Mouse (Mus musculus) erythroblast, embryonic 14.5 days (primary cell): ENCODE data around the gene Zfp644. TPM values are rescaled to one million over a fixed set of nuclear protein-coding genes. Genes with fewer than 3 reads are reported as not detected.

Source experiments
- H3K27me3 ChIP-seq: 2 replicates; pipeline ENCODE4 v1.6.1; 2012; ENCODE audit warnings: inconsistent platforms; ENCODE audit not compliant: control insufficient read depth
- H3K36me3 ChIP-seq: 2 replicates; pipeline ENCODE4 v1.6.1; 2012; ENCODE audit warnings: mild to moderate bottlenecking, inconsistent platforms; ENCODE audit not compliant: control insufficient read depth
- H3K4me1 ChIP-seq: 2 replicates; pipeline ENCODE4 v1.6.1; 2012; ENCODE audit warnings: inconsistent platforms; ENCODE audit not compliant: control insufficient read depth
- H3K4me3 ChIP-seq: replicated peaks from 2 replicates; pipeline ENCODE3; 2012; ENCODE audit warnings: moderate library complexity, mild to moderate bottlenecking, inconsistent platforms
- H3K9me3 ChIP-seq: 2 replicates; pipeline ENCODE4 v1.6.1; 2012; ENCODE audit warnings: low read length, inconsistent platforms, mixed read lengths; ENCODE audit not compliant: control insufficient read depth
- GATA1 ChIP-seq: IDR thresholded peaks from 2 replicates; pipeline ENCODE4 v1.6.1; 2012; ENCODE audit warnings: low read length, inconsistent platforms, mixed read lengths
- TAL1 ChIP-seq: IDR thresholded peaks from 3 replicates; pipeline ENCODE4 v1.6.1; 2012; ENCODE audit warnings: low read length, inconsistent platforms, mixed read lengths
- polyA plus RNA-seq: library from polyadenylated mRNA; stranded (reverse); fragments of >175 nt; gene quantifications from 2 replicates; pipeline ENCODE4 v1.2.3, GENCODE M21; 2012

Gene Zfp644
- polyA plus RNA-seq = 4.2 and 7.4 TPM in 2 replicates

- H3K27me3 ChIP-seq = no peaks in the 10 kb centered on the region
- H3K9me3 ChIP-seq = no peaks in the 10 kb centered on the region
- peaks cover 30% of the 10 kb centered on the region for H3K36me3 ChIP-seq
- H3K4me1 ChIP-seq = peaks cover 51% of the 10 kb centered on the region
- TF ChIP-seq GATA1 (no peak), TAL1 (no peak)
- H3K4me3 ChIP-seq = peak within 1 kb of the TSS; percentile 90
These were observed at the start of gene Zfp644 for GRCm38 (mm10) chr5:106696396-106697337. Zfp644 (minus strand) TSS chr5:106697287.

DNA sequence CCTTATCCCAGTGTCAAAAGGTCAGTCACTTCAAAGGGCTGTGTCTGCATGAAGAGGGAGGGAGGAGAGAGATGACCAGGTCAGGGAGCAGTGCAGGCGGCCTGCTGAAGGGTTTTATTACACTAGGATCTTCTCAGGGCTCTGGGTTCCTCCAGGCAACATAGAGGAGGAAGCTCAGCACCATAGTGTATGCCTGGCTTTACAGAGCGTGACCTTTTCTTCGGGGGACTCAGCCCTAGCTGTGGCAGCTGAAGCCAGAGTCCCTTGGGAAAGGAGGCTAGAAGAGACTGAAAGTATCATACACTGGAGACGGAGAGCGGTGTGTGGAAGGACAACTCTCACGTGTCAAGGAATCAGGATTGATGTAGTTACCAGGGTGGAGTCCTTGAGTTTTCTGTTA, 42.6 kb upstream of the Zfp644 start:
- Histone ChIP-seq H3K4me3 (no peak overlapping the region), H3K9me3 (no peaks in the 10 kb centered on the region), H3K27me3 (peaks cover 6% of the 10 kb centered on the region), H3K36me3 (no peaks in the 10 kb centered on the region), H3K4me1 (no peaks in the 10 kb centered on the region)
- TF ChIP-seq GATA1 (no peak), TAL1 (no peak)

DNA sequence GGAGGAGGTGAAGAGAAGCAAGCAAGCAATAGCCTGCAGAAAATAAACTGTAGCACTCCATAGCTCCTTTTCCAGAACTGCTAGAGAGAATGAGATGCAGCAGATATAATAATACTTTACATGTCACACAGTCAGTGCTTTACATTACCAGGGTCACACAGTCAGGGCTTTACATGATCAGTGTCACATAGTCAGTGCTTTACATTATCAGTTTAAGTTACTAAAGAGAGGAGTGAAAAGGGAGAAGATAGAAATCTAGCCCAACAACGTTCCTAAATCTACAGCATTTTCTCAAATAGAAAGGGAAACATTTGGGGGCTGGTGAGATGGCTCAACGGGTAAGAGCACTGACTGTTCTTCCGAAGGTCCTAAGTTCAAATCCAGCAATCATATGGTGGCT, 26.4 kb upstream of the Zfp644 start:
- Histone ChIP-seq H3K4me3 (no peak overlapping the region), H3K36me3 (no peaks in the 10 kb centered on the region), H3K27me3 (peaks cover 2% of the 10 kb centered on the region; the same call in 1 of the 2 replicates), H3K9me3 (peaks cover 5% of the 10 kb centered on the region), H3K4me1 (peaks cover 5% of the 10 kb centered on the region)
- TF ChIP-seq TAL1 = no peak
- TF ChIP-seq GATA1 = no peak

GRCm38 (mm10) chr5:106722771-106723170, 25.7 kb upstream of the Zfp644 start:
- peaks cover 4% of the 10 kb centered on the region; the same call in 1 of the 2 replicates for H3K27me3 ChIP-seq
- no peak overlapping the region for H3K4me3 ChIP-seq
- H3K4me1 ChIP-seq = peaks cover 5% of the 10 kb centered on the region
- H3K9me3 ChIP-seq = peaks cover 5% of the 10 kb centered on the region
- no peaks in the 10 kb centered on the region for H3K36me3 ChIP-seq
- TF ChIP-seq TAL1 (no peak), GATA1 (no peak)

- Histone ChIP-seq H3K9me3 (no peaks in the 10 kb centered on the region), H3K27me3 (no peaks in the 10 kb centered on the region), H3K36me3 (no peaks in the 10 kb centered on the region), H3K4me3 (no peak overlapping the region), H3K4me1 (peaks cover 72% of the 10 kb centered on the region)
- TF ChIP-seq GATA1 (no peak), TAL1 (no peak)
These were observed 14.8 kb upstream of the Zfp644 start for GRCm38 (mm10) chr5:106711870-106712277.

DNA sequence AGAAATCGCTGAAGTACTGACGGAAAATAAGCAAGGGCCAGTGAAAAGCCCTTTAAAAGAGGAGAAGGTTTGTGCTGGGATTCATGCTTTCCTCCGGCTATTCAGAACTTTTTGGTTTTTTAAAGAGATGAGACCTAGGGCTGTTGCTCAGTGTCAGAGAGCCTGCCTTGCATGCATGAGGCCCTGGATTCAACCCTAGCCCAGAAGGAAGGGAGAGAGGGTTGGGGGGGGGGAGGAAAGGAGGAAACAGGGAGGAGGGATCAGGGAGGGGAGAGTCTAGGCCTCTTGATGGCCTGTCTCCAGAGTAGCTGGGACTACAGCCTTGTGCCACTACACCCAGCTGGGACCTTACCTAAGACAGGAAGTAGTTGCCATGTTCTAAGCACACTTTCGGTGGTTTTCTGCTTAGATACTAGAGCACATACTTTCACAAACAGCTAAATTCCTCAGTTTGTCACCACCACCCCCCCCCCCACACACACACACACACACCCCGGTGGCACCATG, 14.2 kb upstream of the Zfp644 start:
- Histone ChIP-seq H3K36me3 (no peaks in the 10 kb centered on the region), H3K4me1 (peaks cover 77% of the 10 kb centered on the region), H3K27me3 (no peaks in the 10 kb centered on the region), H3K4me3 (no peak overlapping the region), H3K9me3 (no peaks in the 10 kb centered on the region)
- TF ChIP-seq TAL1 = no peak
- no peak for TF ChIP-seq GATA1

- peak overlapping the region; percentile 32 for H3K4me3 ChIP-seq
- no peaks in the 10 kb centered on the region for H3K36me3 ChIP-seq
- peak; percentile 34 for TF ChIP-seq GATA1
- TF ChIP-seq TAL1 = peak; percentile 70
- H3K27me3 ChIP-seq = no peaks in the 10 kb centered on the region
- peaks cover 84% of the 10 kb centered on the region for H3K4me1 ChIP-seq
- H3K9me3 ChIP-seq = no peaks in the 10 kb centered on the region
These were observed 13.5 kb upstream of the Zfp644 start for GRCm38 (mm10) chr5:106710611-106711010.

DNA sequence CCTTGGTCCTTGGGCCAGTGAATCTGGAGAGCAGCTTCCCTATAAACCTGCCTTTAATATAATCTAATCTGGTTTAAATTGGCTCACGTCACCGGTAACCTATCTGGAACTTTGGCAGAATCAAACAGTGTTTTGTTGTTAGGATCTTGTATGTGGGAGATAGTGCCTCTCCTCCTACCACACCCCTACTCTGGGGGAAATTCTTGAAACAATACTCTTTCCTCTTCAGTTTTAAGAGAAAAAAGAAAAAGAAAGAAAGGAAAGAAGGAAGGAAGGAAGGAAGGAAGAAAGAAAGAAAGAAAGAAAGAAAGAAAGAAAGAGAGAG, 13.0 kb upstream of the Zfp644 start:
- Histone ChIP-seq H3K36me3 (no peaks in the 10 kb centered on the region), H3K27me3 (no peaks in the 10 kb centered on the region), H3K4me1 (peaks cover 90% of the 10 kb centered on the region), H3K4me3 (peak overlapping the region; percentile 62), H3K9me3 (no peaks in the 10 kb centered on the region)
- no peak for TF ChIP-seq GATA1
- TF ChIP-seq TAL1 = no peak

DNA sequence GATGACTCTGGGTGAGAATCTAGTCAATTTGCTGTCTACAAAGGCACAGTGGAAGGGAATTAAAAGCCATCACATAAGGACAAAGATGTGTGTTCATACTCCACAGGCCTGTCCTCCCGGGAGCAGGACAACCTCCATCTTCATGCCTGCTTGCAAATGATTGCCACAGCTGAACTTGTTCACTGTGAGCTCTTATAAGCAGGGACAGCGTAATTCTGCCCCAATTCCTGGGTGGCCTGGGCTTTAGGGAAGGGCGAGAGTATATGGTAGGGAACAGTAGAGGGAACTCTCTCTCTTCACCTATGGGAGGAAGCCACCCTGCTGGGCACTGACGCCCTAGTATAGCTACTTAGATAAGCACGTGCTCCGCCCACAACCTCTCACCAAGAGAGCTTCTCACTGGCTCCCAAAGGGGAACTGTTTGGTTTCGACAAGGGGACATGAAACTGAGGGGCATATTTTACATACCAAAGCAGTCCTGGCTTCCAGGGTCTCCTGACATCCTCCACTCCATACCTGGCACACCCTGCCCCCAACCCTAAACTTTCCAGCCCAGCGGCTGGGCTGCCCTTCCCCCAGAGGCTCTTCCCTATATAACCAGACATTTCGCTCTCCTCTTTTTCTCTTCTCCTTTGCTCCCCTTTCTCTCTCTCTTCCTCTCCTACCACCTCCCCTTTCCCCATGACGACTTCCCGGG, 12.4 kb upstream of the Zfp644 start:
- peak overlapping the region; percentile 62 for H3K4me3 ChIP-seq
- H3K36me3 ChIP-seq = no peaks in the 10 kb centered on the region
- no peaks in the 10 kb centered on the region for H3K27me3 ChIP-seq
- H3K9me3 ChIP-seq = no peaks in the 10 kb centered on the region
- TF ChIP-seq TAL1 (no peak), GATA1 (peak; percentile 77)
- H3K4me1 ChIP-seq = peaks cover 93% of the 10 kb centered on the region
